Mouse (Mus musculus) myocyte (in vitro differentiated cells): Measurements from ENCODE around the gene Tlr7.

Experiments
- MAX ChIP-seq: IDR thresholded peaks from one replicate; pipeline ENCODE4 v1.6.1; 2011; ENCODE audit warnings: low read depth, mild to moderate bottlenecking, control low read depth
- POLR2A ChIP-seq: IDR thresholded peaks from one replicate; pipeline ENCODE4 v1.6.1; 2011; ENCODE audit warnings: low read depth, mild to moderate bottlenecking, control low read depth, moderate library complexity; ENCODE audit not compliant: insufficient read length
- POLR2AphosphoS2 ChIP-seq: IDR thresholded peaks from one replicate; pipeline ENCODE4 v1.6.1; 2011; ENCODE audit warnings: low read depth, control low read depth; ENCODE audit not compliant: insufficient read length
- USF1 ChIP-seq: IDR thresholded peaks from one replicate; pipeline ENCODE4 v1.6.1; 2011; ENCODE audit warnings: low read depth, mild to moderate bottlenecking, control low read depth, moderate library complexity

DNA sequence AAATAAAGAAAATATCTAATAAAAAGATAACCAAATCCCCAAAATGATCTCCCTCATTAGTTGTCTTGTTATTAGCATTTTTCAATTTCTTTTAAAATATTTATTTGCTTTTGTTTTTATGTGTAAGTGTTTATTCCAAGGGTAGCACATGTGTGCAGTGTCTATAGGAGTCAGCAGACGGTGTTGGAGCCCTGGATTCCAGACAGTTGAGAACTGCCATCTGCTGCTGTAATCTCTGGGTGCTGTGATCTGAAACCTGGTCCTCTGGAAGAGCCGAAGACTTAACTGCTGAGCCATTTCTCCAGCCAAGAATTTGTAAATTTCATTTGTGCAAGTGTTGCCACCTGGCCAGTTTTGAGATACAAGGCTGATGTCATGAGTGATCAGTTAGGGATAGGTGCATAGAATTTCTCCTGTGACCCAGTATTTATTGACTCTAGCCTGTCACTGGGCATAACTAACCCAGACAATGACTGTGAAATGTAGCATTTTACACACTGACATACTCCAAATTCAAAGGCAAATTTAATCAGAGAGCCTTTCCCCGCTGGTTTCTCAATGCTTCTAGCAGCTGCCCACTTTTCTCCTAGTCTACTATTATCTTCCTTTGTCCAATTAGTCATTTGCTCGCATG, 15.1 kb downstream of the Tlr7 start:
- no peak for TF ChIP-seq POLR2A
- TF ChIP-seq MAX = no peak
- TF ChIP-seq USF1 = no peak
- TF ChIP-seq POLR2AphosphoS2 = no peak
